Mouse (Mus musculus) c-Kit-positive CD71-positive TER-119-negative erythroid progenitor cells, embryonic 14.5 days (primary cell): Measurements from ENCODE around the gene Sem1.
A peak's percentile ranks its signal among the peaks of the same experiment; 100 is the strongest.
"Not testable (repeated sequence)": the region's sequence is repeated elsewhere in the genome, so short reads cannot be mapped to it uniquely, and the experiment has no call there.

Experiments
- DNase-seq: peaks from one replicate; pipeline ENCODE4 v3.0.0-alpha.2; 2013; ENCODE audit warnings: low read depth

Gene Sem1

DNA sequence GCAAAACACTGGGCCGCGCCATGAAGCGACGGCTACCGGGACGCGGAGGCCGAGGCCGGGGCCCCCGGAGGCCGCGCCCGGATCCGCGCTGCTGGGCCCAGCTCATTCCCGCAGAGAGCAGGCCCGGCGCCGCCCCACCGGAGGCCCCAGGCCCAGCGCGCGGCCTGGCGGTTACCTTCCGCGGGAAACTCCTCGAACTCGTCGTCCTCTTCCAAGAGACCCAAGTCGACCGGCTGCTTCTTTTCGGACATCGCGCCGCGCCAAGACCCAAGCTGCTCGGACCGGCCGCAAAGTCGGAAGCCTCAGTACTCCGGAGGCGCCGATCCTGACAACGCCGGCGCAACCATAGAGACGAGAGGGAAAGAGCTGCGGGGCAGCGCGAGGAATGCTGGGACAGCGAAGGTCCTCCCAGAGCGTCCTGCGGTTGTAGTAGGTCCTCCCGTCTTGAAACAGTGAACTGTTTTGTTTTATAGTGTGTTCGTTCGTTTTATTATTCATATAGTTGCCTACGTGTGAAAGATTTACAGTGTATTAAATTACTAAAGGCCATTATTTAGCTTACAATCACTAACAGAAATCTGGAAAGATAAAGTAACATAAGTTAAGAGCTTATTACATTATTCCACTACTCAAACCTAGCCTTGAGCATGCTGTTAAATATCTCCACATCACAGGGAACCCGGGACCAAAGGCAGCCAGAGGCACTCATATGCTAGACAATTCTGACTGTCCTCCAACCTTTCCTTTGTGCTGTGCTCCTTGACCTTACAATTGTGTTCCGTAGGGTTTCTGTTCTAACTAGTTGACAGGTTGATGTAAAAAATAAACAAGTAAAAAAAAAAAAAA, at the start of gene Sem1:
Gene Sem1 (minus strand): TSS at position 360 of the 846 bp plus-strand sequence.
- DNase-seq = peak; percentile 84

- no peak for DNase-seq
Observed at GRCm38 (mm10) chr6:6622846-6623749, 44.6 kb upstream of the Sem1 start.

DNA sequence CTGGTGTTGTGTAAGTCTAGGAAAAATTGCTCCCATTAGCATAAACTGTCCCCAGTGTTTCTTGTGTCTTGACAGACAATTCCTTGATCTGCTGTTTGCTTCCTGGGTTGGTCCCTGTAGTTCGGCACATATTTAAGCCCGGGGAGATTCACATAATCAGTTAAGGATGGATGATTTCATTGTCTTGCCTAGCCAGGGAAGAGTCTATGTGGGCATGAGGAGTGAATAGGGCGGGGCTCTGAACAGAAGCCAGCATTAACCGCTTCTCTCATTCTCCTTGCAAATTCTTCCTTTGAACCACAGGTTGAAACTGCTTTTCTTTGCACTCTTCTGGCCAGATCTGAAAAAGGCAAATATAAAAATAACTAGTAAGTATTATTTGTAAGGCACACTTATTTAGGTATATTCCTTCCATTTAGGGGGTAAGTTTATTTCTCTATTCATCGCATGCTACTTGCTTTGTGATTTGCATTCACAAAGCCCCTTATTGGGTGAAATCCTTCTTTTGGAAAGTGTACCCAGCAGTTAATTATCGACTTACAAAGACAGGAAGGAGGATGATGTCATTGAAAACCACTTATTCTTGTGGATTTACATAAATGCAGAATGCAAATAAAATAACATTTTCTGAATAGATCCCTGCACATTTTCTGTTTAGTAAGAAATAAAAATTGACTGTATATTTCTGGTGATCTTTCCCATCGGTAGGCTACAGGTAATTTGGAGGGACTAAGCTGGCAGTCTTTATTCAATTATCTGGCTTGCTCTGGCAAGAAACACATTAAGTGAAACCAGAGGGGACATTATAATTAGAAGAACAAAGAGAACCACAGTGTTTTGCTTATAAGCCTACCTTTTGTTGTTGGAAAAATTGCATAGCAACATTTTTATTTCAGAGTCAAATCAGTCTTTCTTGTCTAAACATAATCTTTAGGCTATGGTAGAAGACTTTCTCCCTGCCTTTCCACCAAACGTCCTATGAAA, 25.4 kb upstream of the Sem1 start:
- DNase-seq = no peak

DNA sequence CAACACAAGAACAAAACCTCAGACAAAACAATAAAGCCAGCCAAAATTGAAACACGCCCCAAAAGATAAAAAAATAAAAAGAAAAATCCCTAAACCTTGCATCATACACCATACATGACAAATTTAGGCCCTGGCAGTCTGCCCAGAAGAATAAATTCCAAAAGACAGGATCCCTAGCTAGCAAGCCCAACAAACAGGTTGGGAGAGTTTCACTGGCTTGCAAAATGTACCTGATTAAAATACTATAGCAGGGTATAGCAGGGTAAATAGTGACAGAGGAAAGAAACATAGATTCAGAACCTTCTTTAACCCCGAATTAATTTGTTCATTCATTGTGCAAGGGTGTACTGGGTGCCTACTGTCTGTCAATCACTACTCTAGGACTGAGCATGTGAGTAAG, 7.8 kb upstream of the Sem1 start:
- no peak for DNase-seq

DNA sequence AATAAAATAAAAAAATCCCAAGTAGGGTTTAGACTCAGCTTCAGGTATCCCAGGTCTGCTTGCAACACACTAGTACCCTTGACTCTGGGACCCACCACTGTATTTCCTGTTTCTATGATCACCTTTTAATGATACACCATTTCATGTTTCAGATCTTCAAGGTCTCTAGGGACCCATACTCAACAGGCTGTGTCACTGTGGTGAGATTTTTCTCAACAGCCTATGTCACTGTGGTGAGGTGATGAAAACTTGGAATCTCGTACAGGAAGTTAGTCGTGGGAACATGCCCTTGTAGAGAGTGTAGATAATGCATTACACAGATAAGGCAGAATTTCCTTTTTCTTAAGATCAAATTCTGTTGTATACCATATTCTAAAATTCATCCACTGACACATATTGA, 3.4 kb upstream of the Sem1 start:
- DNase-seq = no peak

DNA sequence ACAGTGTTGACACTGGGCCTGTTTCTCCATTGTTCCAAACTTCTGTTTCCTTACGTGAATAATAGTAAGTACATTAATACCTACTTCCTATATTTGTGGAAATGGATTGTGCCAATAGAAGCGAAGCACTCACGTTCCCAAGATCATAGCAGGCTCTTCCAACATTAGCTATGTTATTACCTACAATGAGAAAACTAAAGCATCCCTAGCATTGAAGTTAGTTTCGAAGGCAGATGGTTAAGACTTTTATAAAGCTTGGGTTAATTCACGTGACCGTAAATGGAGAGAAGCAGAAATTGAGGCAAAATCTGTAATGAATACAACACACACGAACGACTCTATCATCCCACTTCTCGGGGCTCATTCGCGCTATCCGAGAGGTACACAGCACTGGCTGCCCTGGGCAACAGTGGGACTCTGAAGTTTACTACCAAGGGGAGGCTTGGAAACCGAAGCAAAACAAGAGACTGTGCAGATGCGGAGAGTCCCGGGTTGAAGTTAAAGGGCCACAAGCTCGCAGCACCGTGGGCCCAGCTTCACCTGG, 650 bp downstream of the Sem1 start:
- DNase-seq = peak; percentile 32

GRCm38 (mm10) chr6:6577291-6577690, 1.2 kb downstream of the Sem1 start:
- no peak for DNase-seq

DNA sequence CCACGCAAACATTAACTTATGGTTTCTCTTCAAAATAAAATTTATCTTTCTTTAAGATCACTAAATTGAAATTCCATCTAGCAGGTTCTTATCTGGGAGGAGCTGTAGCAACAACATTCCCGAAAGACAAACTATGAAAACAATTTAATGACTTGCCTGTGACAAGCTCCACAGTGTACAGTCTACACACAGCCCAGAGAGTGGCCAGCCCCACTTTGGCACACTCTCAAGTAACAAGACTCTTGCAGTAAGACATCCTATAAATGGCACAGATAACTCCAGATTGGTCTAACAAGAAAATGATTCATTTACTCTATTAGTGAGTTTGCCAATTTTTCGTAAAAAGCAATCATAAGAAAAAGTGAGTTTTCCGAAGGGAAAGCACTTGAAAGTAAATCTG, 2.7 kb downstream of the Sem1 start:
- DNase-seq = no peak

- no peak for DNase-seq
Observed at GRCm38 (mm10) chr6:6568436-6568835, 10.0 kb downstream of the Sem1 start.

- no peak for DNase-seq
Observed at GRCm38 (mm10) chr6:6563691-6564090, 14.8 kb downstream of the Sem1 start.

DNA sequence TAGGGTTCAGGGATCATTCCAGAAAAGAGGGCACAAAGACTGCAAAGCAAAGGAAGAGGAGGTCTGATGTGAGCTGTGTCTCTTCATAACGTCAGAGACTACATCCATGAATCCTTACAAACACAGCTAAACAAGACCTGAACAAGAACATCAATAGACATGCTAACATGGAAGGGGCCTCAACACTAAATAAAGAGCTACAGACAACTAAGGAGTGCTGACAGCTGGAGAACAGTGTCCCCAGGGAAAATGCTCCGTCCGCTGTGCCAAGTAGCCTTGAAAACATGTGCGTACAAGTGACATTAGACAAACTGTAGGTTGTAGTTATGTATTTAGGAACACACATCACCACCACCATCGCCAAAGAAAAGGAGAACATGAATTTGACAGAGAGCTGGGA, 15.7 kb downstream of the Sem1 start:
- no peak for DNase-seq

- no peak for DNase-seq
Observed at GRCm38 (mm10) chr6:6557647-6558046, 20.8 kb downstream of the Sem1 start.

- no peak for DNase-seq
Observed at GRCm38 (mm10) chr6:6552006-6552405, 26.5 kb downstream of the Sem1 start.

DNA sequence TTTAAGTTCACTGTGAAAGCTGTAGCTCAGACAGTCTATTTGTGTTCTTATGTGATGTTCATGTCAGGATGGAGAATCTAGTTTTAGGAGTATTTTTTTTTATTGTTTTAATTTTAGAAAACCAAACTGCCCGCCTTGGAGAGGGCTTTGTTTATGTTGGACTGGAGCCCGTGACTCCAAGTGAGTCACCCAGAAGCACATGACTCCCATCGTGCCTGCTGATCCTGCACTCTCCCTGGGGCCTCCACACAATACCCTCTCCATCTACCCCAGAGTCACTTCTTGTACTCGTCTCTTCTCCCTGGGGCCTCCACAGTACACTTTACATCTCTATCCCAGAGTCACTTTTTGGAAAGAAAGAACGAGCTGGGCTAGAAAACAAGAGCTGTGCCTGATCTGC, 30.5 kb downstream of the Sem1 start:
- no peak for DNase-seq

GRCm38 (mm10) chr6:6544255-6544645, 34.2 kb downstream of the Sem1 start:
- no peak for DNase-seq

DNA sequence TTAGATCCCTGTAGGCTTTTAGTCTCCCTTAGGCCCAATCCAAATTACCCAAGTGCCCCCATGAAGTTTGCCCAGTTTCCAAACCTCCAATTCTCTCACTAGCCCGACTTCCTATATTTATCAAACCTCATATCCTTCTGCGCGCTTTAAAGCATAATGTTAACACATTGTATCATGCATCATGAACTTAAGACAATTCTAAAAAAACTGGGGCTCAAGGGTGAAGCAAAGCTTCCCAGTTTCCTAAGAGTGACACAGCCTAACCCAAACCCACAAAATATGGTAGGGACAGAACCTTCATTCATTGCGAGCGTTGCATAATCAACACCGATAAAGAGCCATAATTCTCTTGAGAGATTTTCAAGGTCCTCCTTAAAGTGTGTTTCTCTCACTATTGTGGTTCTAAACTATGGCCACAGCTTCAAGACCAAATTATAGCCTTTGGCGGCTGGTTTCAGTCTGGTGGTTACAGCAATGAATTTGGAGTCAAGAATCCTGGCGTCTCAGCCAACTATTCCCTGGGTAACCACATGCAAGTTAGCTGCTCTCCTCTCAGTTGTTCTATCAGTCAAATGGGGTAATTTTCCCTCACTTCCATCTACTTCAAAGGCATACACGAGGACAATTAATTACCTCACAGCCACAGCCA, 34.7 kb downstream of the Sem1 start:
- no peak for DNase-seq

GRCm38 (mm10) chr6:6542133-6542532, 36.3 kb downstream of the Sem1 start:
- no peak for DNase-seq

- no peak for DNase-seq
Observed at GRCm38 (mm10) chr6:6536781-6537466, 41.5 kb downstream of the Sem1 start.

DNA sequence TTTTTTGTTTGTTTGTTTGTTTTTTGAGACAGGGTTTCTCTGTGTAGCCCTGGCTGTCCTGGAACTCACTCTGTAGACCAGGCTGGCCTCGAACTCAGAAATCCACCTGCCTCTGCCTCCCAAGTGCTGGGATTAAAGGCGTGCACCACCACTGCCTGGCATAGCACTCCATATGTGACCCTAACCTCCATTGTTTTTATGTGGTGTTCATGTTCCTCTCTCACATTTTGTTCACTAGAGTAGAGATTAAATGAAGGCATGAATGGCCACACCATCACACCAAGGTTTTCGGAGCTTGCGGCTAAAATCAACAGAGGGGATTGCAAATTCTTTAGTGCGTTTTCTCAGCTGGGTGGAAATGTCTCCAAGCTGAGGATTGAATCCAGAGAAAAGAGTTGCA, 42.1 kb downstream of the Sem1 start:
- DNase-seq = not testable (repeated sequence)
